Mouse (Mus musculus) brain, embryonic 14.5 days (tissue): ENCODE measurements around the gene Ercc1. TPM values are rescaled to one million over a fixed set of nuclear protein-coding genes. Genes with fewer than 3 reads are reported as not detected.

Source experiments
- DNase-seq: peaks from one replicate; pipeline ENCODE4 v3.0.0-alpha.2; 2011; ENCODE audit warnings: low read depth
- CTCF ChIP-seq: fragments of 200-500 bp; IDR thresholded peaks from 2 replicates; pipeline ENCODE4 v1.5.1; 2012; ENCODE audit warnings: inconsistent platforms, mild to moderate bottlenecking, moderate library complexity, borderline replicate concordance; ENCODE audit not compliant: insufficient read depth, insufficient read length; ENCODE audit errors: extremely low read depth
- POLR2A ChIP-seq: fragments of 200-500 bp; IDR thresholded peaks from 2 replicates; pipeline ENCODE4 v1.6.1; 2012; ENCODE audit warnings: mild to moderate bottlenecking, inconsistent platforms, borderline replicate concordance; ENCODE audit not compliant: poor library complexity, insufficient read depth, insufficient read length, severe bottlenecking; ENCODE audit errors: extremely low read depth
- polyA plus RNA-seq: library from polyadenylated mRNA; depleted of rRNA; stranded (reverse); fragments of >200 nt; gene quantifications from 2 replicates; pipeline ENCODE4 v1.2.3, GENCODE M21; 2012

Gene Ercc1
- polyA plus RNA-seq, 1 experiment = 65.1 TPM

- TF ChIP-seq POLR2A = no peak
- no peak for TF ChIP-seq CTCF
- peak; percentile 92 for DNase-seq
Observed at GRCm38 (mm10) chr7:19327128-19327527, 17.4 kb upstream of the Ercc1 start.

- TF ChIP-seq POLR2A = no peak
- no peak for TF ChIP-seq CTCF
- DNase-seq = no peak
Observed at GRCm38 (mm10) chr7:19327782-19328181, 16.8 kb upstream of the Ercc1 start.

- DNase-seq = no peak
- TF ChIP-seq POLR2A = no peak
- TF ChIP-seq CTCF = peak; percentile 17; the same call in 1 of the 2 replicates
Observed at GRCm38 (mm10) chr7:19328425-19328824, 16.2 kb upstream of the Ercc1 start.

GRCm38 (mm10) chr7:19331910-19332309 is 12.7 kb upstream of the Ercc1 start:
- no peak for TF ChIP-seq POLR2A
- no peak for TF ChIP-seq CTCF
- no peak for DNase-seq

- TF ChIP-seq POLR2A (0 out of 2 replicates have a peak, but pooled peaks have one; percentile 17), CTCF (no peak)
- peak; percentile 79 for DNase-seq
Observed at GRCm38 (mm10) chr7:19332709-19333352, 11.7 kb upstream of the Ercc1 start.

- no peak for TF ChIP-seq CTCF
- TF ChIP-seq POLR2A = no peak
- DNase-seq = no peak
Observed at GRCm38 (mm10) chr7:19335583-19335982, 9.0 kb upstream of the Ercc1 start.

- TF ChIP-seq POLR2A (no peak), CTCF (no peak)
- no peak for DNase-seq
Observed at GRCm38 (mm10) chr7:19337122-19337521, 7.5 kb upstream of the Ercc1 start.

GRCm38 (mm10) chr7:19338060-19338459 is 6.5 kb upstream of the Ercc1 start:
- no peak for DNase-seq
- TF ChIP-seq POLR2A (no peak), CTCF (no peak)

GRCm38 (mm10) chr7:19338596-19338995 is 6.0 kb upstream of the Ercc1 start:
- TF ChIP-seq CTCF (no peak), POLR2A (no peak)
- no peak for DNase-seq

GRCm38 (mm10) chr7:19341250-19341649 is 3.3 kb upstream of the Ercc1 start:
- no peak for DNase-seq
- TF ChIP-seq CTCF (no peak), POLR2A (no peak)

GRCm38 (mm10) chr7:19341761-19342409 is 2.7 kb upstream of the Ercc1 start:
- DNase-seq = no peak
- TF ChIP-seq CTCF (no peak), POLR2A (no peak)

- TF ChIP-seq POLR2A (no peak), CTCF (peak; percentile 97)
- DNase-seq = peak; percentile 86
Observed at GRCm38 (mm10) chr7:19342481-19343027, 2.0 kb upstream of the Ercc1 start.

GRCm38 (mm10) chr7:19343210-19343808 is 1.3 kb upstream of the Ercc1 start:
- no peak for TF ChIP-seq POLR2A
- TF ChIP-seq CTCF = peak; percentile 95
- peak; percentile 84 for DNase-seq
